Mouse (Mus musculus): Measurements from ENCODE around the gene Tceal3. TPM values are rescaled to one million over a fixed set of nuclear protein-coding genes. Genes with fewer than 3 reads are reported as not detected.
"Not testable (repeated sequence)": the region's sequence is repeated elsewhere in the genome, so short reads cannot be mapped to it uniquely, and the experiment has no call there.

Gene Tceal3
- polyA plus RNA-seq, 1 experiment from 2014 or later = 0.20 TPM

- no peak for DNase-seq (ENCODE audit: low spot score)
Observed at GRCm38 (mm10) chrX:136707446-136708167, 117.0 kb downstream of the Tceal3 start, which contains the start of gene Tceal1. TSS of gene Tceal1 (plus strand) at chrX:136707982.

GRCm38 (mm10) chrX:136708168-136708681 is 117.6 kb downstream of the Tceal3 start:
- peak; percentile 29 for DNase-seq (ENCODE audit: low spot score)

GRCm38 (mm10) chrX:136708782-136709181 is 118.1 kb downstream of the Tceal3 start:
- no peak for DNase-seq (ENCODE audit: low spot score)

GRCm38 (mm10) chrX:136714742-136715474 is 124.3 kb downstream of the Tceal3 start:
- not testable (repeated sequence) for DNase-seq (ENCODE audit: low spot score)

Other genes with a start within 250 kb of the Tceal3 start
- 0.39 and 0.71 TPM in 2 replicates for gene Kir3dl1, start 72.8 kb upstream of the Tceal3 start, polyA plus RNA-seq (2015; fragmentation: Nextera tagmentation; extraction: Ambion mirVana)
- 0.19 TPM in 1 of 2 replicates, not detected in the other for gene Kir3dl2, start 46.8 kb upstream of the Tceal3 start, polyA plus RNA-seq (2015; fragmentation: Nextera tagmentation; extraction: Ambion mirVana)
- 0.66 and 0.73 TPM in 2 replicates for gene Tceal1, start 117.1 kb downstream of the Tceal3 start, polyA plus RNA-seq (2015; fragmentation: Nextera tagmentation; extraction: Ambion mirVana)
- gene Morf4l2, start 152.8 kb downstream of the Tceal3 start, polyA plus RNA-seq (2015; fragmentation: Nextera tagmentation; extraction: Ambion mirVana) = 243 and 259 TPM in 2 replicates
- gene Glra4, start 189.3 kb downstream of the Tceal3 start, polyA plus RNA-seq (2015; fragmentation: Nextera tagmentation; extraction: Ambion mirVana) = not detected in 2 replicates
- gene Plp1, start 231.8 kb downstream of the Tceal3 start, polyA plus RNA-seq (2015; fragmentation: Nextera tagmentation; extraction: Ambion mirVana) = 0.73 and 0.75 TPM in 2 replicates